Mouse (Mus musculus): ENCODE measurements at regions not wholly inside any gene's neighbourhood (a gene's known extent, or its start where the extent isn't known, plus 50 kb on each side); places are given as distances from the start of the nearest gene placed in this dataset.

GRCm38 (mm10) chr15:102776218-102776850 lies 54.4 kb upstream of the Calcoco1 start:
- no peak for ATAC-seq (replicated peaks; ENCODE audit: low FRiP score)
- no peak overlapping the region for H3K27ac ChIP-seq (ENCODE audit: low read depth, low read length)
- no peak overlapping the region for H3K4me3 ChIP-seq (ENCODE audit: low read depth, low read length)
- WGBS = 57% methylated on average over 11 of the region's 11 CpGs
- no peaks in the 10 kb centered on the region for H3K9me3 ChIP-seq (ENCODE audit: control insufficient read depth, low read length)
- H3K4me1 ChIP-seq (replicated peaks; ENCODE audit: control insufficient read depth, insufficient read depth, low read length) = no peaks in the 10 kb centered on the region
- H3K9ac ChIP-seq (ENCODE audit: low read length) = no peak overlapping the region
- H3K36me3 ChIP-seq (ENCODE audit: control insufficient read depth, insufficient read depth, low read length) = no peaks in the 10 kb centered on the region
- no peak for DNase-seq (ENCODE audit: low spot score)
- no peak overlapping the region for H3K4me2 ChIP-seq (ENCODE audit: low read depth, low read length, severe bottlenecking)
- H3K27me3 ChIP-seq (ENCODE audit: control insufficient read depth, insufficient read depth, low read length) = no peaks in the 10 kb centered on the region

DNA sequence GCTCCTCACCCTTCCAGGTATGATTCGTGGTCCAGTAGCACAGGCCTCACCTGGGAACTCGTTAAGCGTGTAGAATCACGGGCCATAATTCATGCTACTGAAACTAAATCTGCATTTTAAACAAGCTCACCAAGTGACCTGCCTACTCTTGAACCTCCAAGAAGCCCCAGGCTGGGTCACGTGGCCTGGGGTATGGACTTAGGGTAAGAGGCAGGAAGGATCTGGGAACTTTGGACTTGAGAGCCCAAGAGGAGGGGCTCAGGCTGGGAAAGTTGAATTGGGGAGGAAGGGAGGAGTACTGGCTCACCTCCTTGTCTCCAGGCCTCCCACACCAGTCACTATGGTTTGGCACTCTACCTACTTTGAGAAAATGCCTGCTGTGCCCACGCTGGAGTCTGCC lies 58.6 kb upstream of the Calcoco1 start:
- no peak overlapping the region for H3K4me3 ChIP-seq (ENCODE audit: low read depth, low read length)
- no peaks in the 10 kb centered on the region for H3K36me3 ChIP-seq (ENCODE audit: control insufficient read depth, insufficient read depth, low read length)
- H3K27me3 ChIP-seq (ENCODE audit: control insufficient read depth, insufficient read depth, low read length) = no peaks in the 10 kb centered on the region; the same call in 1 of the 2 replicates
- no peak overlapping the region for H3K9ac ChIP-seq (ENCODE audit: low read length)
- 87% methylated on average over 6 of the region's 6 CpGs for WGBS
- H3K4me1 ChIP-seq (replicated peaks; ENCODE audit: control insufficient read depth, insufficient read depth, low read length) = no peaks in the 10 kb centered on the region
- H3K4me2 ChIP-seq (ENCODE audit: low read depth, low read length, severe bottlenecking) = no peak overlapping the region
- ATAC-seq (replicated peaks; ENCODE audit: low FRiP score) (no peak), DNase-seq (ENCODE audit: low spot score) (no peak)
- no peaks in the 10 kb centered on the region for H3K9me3 ChIP-seq (ENCODE audit: control insufficient read depth, low read length)
- H3K27ac ChIP-seq (ENCODE audit: low read depth, low read length) = no peak overlapping the region

DNA sequence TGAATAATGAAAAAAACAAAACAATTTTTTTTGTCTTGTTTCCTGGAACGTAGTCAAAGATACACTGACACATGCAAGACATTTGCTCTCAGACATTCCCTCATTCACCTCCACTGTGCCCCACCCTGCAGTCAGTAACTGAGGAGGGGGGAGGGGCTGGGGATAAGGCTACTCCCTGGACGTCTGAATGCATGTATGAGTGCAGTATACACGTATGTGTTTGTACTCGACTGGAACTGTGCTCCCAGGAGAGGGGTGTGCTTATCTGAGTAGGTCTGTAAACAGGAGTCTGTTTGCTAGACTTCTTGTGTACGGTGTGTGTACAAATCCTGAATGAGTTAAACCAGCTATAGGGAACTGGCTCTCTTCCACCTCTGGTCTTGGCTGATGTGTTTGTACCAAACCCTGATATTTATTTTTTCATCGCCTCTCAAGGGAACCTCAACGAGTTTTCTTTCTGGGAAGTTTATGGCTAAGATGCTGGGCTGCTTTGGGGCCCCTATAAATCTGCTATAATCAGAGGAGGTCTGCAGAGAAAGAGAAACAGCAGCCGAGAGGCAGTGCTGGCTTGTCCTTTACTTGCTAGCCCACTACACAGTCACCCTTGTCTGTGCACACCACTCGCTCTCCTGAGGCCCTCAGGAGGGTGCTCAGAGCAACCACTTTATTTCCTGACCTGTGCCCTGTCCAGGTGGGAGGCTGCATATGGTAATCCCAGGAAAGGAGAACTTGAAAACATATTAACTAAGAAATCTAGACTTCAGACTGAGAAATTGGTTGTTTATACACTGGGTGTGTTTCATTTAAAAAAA lies 61.2 kb upstream of the Calcoco1 start:
- H3K4me3 ChIP-seq (ENCODE audit: low read depth, low read length) = no peak overlapping the region
- H3K9ac ChIP-seq (ENCODE audit: low read length) = no peak overlapping the region
- no peak overlapping the region for H3K4me2 ChIP-seq (ENCODE audit: low read depth, low read length, severe bottlenecking)
- DNase-seq (ENCODE audit: low spot score) (no peak), ATAC-seq (replicated peaks; ENCODE audit: low FRiP score) (no peak)
- WGBS = 59% methylated on average over 9 of the region's 9 CpGs
- H3K27me3 ChIP-seq (ENCODE audit: control insufficient read depth, insufficient read depth, low read length) = no peaks in the 10 kb centered on the region; the same call in 1 of the 2 replicates
- H3K36me3 ChIP-seq (ENCODE audit: control insufficient read depth, insufficient read depth, low read length) = no peaks in the 10 kb centered on the region
- H3K9me3 ChIP-seq (ENCODE audit: control insufficient read depth, low read length) = no peaks in the 10 kb centered on the region
- H3K27ac ChIP-seq (ENCODE audit: low read depth, low read length) = no peak overlapping the region
- 0 out of 2 replicates have a peak, but pooled peaks cover 2% of the 10 kb centered on the region for H3K4me1 ChIP-seq (replicated peaks; ENCODE audit: control insufficient read depth, insufficient read depth, low read length)

GRCm38 (mm10) chr15:102785055-102785820 lies 63.3 kb upstream of the Calcoco1 start:
- DNase-seq (ENCODE audit: low spot score) = peak; percentile 79
- WGBS = 26% methylated on average over 10 of the region's 10 CpGs
- H3K27ac ChIP-seq (ENCODE audit: low read depth, low read length) = no peak overlapping the region

DNA sequence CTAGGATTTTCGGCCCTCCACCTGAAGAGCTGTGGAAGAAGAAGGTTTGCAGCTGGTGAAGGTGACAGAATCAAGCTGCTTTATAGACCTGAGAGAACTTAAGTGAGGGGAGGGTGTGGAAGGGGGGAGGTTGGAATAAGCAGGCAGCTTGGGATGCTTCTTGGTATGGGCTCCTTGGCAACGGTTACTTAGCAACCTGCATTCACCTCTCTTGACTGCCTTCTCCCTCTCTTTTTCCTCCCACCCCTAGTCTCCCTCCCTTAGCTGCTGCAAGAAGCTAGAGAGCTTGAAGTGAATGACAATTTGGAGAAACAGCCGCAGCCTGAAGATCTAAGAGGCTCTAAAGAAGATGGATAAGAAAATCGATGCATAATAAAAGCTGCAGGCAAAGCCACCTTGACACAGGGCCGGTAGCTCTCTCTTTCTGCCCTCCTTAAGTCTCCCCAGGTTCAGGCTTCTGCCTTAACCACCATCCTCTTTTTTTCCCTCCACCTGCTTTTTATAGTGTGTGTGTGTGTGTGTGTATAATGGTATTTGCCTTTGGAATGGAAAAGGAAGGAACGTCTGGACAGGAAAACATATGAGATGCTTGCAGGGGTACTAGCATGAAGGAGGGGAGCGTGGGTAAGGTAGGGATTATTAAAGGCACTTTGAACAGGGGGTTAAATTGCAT lies 67.0 kb upstream of the Calcoco1 start:
- H3K27me3 ChIP-seq (ENCODE audit: control insufficient read depth, insufficient read depth, low read length) = no peaks in the 10 kb centered on the region; the same call in 1 of the 2 replicates
- H3K4me2 ChIP-seq (ENCODE audit: low read depth, low read length, severe bottlenecking) = peak overlapping the region; percentile 16; the same call in 1 of the 2 replicates
- peak; percentile 75 for DNase-seq (ENCODE audit: low spot score)
- H3K4me1 ChIP-seq (replicated peaks; ENCODE audit: control insufficient read depth, insufficient read depth, low read length) = peaks cover 17% of the 10 kb centered on the region
- no peak overlapping the region for H3K4me3 ChIP-seq (ENCODE audit: low read depth, low read length)
- 36% methylated on average over 7 of the region's 7 CpGs for WGBS
- H3K9ac ChIP-seq (ENCODE audit: low read length) = no peak overlapping the region
- ATAC-seq (replicated peaks; ENCODE audit: low FRiP score) = peak; percentile 87
- H3K27ac ChIP-seq (ENCODE audit: low read depth, low read length) = peak overlapping the region; percentile 72; the same call in 1 of the 2 replicates
- no peaks in the 10 kb centered on the region for H3K36me3 ChIP-seq (ENCODE audit: control insufficient read depth, insufficient read depth, low read length)
- no peaks in the 10 kb centered on the region for H3K9me3 ChIP-seq (ENCODE audit: control insufficient read depth, low read length)

More at GRCm38 (mm10) chr15:102785055-102785820, 63.3 kb upstream of the Calcoco1 start:
- Histone ChIP-seq H3K4me1 (replicated peaks; ENCODE audit: control insufficient read depth, insufficient read depth, low read length) (peaks cover 17% of the 10 kb centered on the region), H3K4me3 (ENCODE audit: low read depth, low read length) (no peak overlapping the region), H3K4me2 (ENCODE audit: low read depth, low read length, severe bottlenecking) (no peak overlapping the region), H3K9me3 (ENCODE audit: control insufficient read depth, low read length) (no peaks in the 10 kb centered on the region), H3K9ac (ENCODE audit: low read length) (no peak overlapping the region), H3K27me3 (ENCODE audit: control insufficient read depth, insufficient read depth, low read length) (no peaks in the 10 kb centered on the region; the same call in 1 of the 2 replicates), H3K36me3 (ENCODE audit: control insufficient read depth, insufficient read depth, low read length) (no peaks in the 10 kb centered on the region)
- no peak for ATAC-seq (replicated peaks; ENCODE audit: low FRiP score)

DNA sequence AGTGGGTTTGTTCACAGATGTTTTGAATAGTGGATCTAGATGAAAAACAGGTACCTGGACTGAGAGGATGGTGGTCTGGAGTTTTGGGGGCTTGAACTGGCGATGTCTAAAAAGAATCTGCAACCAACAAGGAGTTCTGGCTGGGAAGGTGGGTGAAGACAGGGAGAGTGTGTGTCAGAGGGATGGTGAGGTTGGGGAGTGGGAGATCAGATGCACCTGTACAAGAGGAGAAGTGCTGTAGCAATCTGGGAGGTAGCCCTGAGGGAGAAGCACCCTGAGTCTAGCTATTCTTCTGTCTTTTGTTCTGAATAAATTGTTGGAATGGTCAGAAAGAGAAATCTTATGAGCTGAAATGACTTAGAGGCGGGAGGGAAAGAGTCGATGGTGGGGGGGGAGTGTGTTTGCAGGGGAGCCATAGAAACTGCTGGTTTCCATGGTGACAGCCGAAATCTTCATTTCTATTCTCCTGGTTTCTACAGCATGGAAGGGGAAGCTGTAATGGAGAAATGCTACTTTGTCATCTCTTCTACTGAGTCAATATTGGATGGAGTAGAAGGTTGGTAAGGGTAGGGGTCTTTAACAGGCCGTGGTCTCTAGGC lies 75.1 kb upstream of the Calcoco1 start:
- Histone ChIP-seq H3K4me3 (ENCODE audit: low read depth, low read length) (no peak overlapping the region), H3K36me3 (ENCODE audit: control insufficient read depth, insufficient read depth, low read length) (no peaks in the 10 kb centered on the region), H3K4me2 (ENCODE audit: low read depth, low read length, severe bottlenecking) (no peak overlapping the region), H3K27me3 (ENCODE audit: control insufficient read depth, insufficient read depth, low read length) (no peaks in the 10 kb centered on the region), H3K4me1 (replicated peaks; ENCODE audit: control insufficient read depth, insufficient read depth, low read length) (no peaks in the 10 kb centered on the region), H3K9me3 (ENCODE audit: control insufficient read depth, low read length) (no peaks in the 10 kb centered on the region), H3K9ac (ENCODE audit: low read length) (no peak overlapping the region), H3K27ac (ENCODE audit: low read depth, low read length) (no peak overlapping the region)
- WGBS = 71% methylated on average over 5 of the region's 5 CpGs
- DNase-seq (ENCODE audit: low spot score) (no peak), ATAC-seq (replicated peaks; ENCODE audit: low FRiP score) (no peak)

DNA sequence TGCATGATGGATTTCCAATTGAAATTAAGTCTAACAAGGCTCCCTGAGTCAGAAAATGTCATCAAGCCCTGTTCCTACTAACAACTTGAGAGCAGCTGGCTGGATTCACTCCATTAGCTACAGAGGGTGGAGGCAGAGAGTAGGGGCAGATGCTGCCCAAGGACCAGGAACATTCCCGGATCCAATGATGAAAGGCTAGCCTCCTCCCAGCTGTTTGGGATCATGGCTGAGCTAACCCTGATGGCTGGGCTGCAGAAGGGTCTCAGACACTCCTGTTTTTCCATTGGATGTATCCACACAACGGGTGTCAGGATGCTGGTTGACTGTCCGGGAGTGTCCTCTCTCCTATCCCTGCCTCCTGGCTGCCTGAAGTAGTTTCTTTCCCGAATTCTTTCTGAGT lies 78.1 kb upstream of the Calcoco1 start:
- Histone ChIP-seq H3K27ac (ENCODE audit: low read depth, low read length) (no peak overlapping the region), H3K4me3 (ENCODE audit: low read depth, low read length) (no peak overlapping the region), H3K36me3 (ENCODE audit: control insufficient read depth, insufficient read depth, low read length) (no peaks in the 10 kb centered on the region), H3K9ac (ENCODE audit: low read length) (no peak overlapping the region), H3K27me3 (ENCODE audit: control insufficient read depth, insufficient read depth, low read length) (no peaks in the 10 kb centered on the region), H3K4me2 (ENCODE audit: low read depth, low read length, severe bottlenecking) (no peak overlapping the region), H3K4me1 (replicated peaks; ENCODE audit: control insufficient read depth, insufficient read depth, low read length) (no peaks in the 10 kb centered on the region), H3K9me3 (ENCODE audit: control insufficient read depth, low read length) (no peaks in the 10 kb centered on the region)
- DNase-seq (ENCODE audit: low spot score) (no peak), ATAC-seq (replicated peaks; ENCODE audit: low FRiP score) (no peak)
- 82% methylated on average over 4 of the region's 4 CpGs for WGBS

Data from forebrain, embryonic 11.5 days (tissue).